Mouse (Mus musculus): ENCODE results near the gene Olfr1256.

DNA sequence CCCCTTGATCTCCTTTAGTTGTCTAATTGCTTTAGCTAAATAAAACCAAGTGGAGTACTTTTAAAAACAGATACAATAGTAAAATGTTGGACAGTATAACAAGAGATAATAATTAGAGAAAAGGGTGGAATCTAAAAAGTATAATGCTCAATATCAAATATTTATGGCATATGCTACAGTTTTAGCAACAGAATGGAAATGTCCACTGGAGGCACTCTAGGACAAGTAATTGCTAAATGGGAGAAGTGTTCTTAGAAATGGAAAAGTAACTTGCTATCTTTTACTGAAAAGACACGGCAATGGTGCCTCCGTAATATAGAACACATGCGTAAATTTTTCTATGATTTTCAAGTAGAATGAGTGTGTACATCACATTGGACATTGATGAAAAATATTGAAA, 41.8 kb downstream of the Olfr1256 start:
- no peak for TF ChIP-seq CTCF (IDR thresholded peaks at IDR 0.05; ENCODE audit: borderline replicate concordance, control insufficient read depth, extremely low read depth, insufficient read depth, low read length, poor library complexity)
- no peak for TF ChIP-seq POLR2A (IDR thresholded peaks at IDR 0.05; ENCODE audit: control insufficient read depth, extremely low read depth, insufficient read depth, low read length, poor library complexity)

All from thymus, adult 2 months (tissue).